Mouse (Mus musculus): ENCODE results near the gene Lrrc25.

The Lrrc25 gene

DNA sequence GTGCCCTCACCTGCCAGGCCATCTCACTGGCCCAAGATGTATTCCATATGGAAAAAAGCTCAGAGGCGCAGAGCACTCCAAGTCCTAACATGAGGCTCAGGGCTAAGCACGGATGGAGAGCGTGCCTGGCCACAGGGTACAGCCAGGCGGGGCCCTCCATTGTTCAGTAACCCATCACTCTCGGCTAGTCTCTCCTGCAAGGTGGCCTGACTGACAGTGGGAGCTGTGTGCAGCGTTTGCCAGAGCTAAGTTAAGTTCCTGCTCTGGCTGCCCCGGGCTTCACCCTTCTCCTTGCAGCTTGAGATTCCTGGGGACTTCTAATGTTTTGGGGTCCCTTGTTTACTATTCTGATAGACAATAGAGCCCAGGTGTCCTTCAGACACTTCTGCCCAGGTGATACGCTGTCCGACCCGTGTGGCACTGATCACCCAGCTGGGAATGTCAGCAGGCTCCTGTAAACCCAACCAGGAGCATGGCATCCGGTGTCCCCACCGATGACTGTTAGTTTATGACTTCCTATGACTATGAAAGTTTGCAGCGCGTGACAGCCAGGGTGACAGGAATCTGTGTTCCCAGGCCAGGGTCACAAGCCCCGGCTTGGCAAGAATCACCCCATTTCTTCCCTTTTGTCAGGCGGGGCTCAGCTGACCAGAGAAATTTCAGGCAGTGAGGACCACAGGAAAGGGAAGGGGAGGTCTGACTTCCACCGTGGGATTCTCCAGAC is 29.7 kb downstream of the Lrrc25 start:
- in situ Hi-C loops (cut with MboI, MseI) = no loop called here

DNA sequence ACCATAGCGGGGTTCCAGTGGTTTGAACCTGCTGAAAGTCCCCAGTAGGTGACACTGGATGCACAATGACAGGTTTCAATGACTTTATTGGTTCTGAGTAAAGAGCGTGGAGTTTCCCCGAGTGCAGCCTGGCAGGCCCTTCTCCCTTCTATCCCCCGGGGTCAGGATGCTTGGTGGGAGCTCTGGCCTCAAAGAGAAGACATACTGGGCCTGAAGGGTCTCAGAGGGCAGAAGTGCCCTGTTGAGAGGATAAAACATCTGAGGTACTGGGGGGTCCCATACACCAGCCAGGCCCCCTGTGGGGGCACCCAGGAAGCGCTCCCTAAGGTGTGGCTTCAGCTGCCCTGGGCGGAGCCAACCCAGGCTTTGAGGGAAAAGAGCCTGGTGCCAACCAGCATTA is 30.4 kb downstream of the Lrrc25 start:
- in situ Hi-C loops (cut with MboI, MseI) = no loop called here

DNA sequence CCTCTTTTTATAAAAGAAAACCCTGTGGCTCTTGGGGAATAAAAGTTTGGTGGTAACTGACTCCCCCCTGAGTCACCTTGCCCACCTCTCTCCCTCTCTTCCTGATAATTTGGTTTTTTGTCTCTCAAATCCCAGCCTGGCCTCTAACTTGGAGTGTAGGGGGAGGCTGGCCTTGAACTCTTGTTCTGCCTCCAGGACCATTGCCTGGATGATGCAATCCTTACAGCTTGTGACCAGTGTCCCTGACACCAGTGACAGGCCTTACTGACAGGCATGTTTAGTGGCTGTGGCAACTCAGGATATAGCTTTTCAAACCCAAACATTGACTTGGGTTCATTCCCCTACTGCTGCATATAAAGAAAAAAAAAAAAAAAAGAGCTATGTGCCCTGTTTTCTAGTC is 30.8 kb downstream of the Lrrc25 start:
- in situ Hi-C loops (cut with MboI, MseI) = no loop called here

DNA sequence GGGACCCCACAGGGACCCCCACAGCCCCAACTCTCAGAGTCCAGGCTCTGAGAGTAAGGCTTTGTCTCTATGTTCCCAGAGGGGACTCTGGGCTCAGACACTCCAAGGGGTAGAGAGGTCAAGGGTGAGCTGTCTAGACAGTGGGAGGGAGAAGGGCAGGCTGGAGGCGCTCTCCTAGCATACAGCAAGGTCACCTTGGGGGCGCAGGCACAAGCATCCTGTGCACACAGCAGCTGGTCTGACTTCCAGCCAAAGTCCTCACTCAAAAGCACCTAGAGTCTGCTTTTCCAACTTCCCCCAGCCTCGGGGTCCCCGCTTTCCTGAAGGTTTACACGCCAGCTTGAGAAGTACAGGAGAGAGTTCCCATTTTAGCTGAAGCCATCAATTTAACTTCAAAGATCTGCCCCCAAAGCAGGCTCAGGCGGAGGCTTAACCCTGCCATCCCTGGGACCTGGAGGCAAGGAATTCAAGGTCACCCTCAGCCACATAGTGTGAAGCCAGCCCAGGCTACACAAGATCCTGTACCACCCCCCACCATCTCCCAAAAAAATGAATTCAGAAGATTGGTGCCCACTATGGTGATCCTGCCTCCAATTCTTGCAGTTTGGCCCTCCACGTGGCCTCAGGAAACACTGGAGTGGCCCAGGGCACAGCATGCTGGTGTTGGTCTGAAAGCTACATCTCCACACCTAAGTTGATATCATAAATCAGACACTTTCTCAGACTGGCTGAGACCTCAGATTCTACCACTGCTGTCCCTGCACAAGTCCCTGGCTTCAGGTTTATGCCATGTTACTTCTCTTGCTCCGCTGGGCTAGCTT is 31.6 kb downstream of the Lrrc25 start:
- in situ Hi-C loops (cut with MboI, MseI) = no loop called here

DNA sequence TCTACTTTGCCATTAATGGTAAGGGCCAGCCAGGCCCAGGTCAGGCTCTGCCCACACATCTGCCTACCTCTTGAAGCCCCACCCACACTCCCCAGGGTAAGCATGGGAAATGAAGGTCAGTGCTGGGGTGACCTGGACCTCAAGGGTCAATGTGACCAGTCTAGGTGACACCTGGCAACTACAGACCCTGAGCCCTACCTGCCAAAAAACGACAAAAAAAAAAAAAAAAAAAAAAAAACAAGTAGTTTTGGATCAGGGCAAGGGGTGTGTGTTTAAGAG is 32.1 kb downstream of the Lrrc25 start:
- in situ Hi-C loops (cut with MboI, MseI) = no loop called here

DNA sequence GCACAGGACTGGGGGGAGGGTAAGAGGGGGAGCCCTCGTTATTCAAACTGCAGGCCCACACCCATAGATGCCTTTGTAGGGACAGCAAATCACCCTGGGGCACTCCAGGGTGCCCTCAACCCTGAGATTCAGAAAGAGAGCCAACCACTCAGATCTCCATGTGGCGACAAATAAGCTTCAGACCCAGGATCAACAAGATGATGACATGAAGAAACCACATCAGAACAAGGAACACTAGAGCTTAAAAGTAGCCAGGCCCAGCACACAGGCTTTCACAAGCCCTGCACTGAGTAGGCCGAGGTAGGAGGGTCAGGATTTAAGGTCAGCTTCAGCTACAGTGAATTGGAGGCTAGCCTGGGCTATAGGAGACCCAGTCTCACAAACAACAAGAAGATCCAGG is 33.0 kb downstream of the Lrrc25 start:
- in situ Hi-C loops (cut with MboI, MseI) = no loop called here

DNA sequence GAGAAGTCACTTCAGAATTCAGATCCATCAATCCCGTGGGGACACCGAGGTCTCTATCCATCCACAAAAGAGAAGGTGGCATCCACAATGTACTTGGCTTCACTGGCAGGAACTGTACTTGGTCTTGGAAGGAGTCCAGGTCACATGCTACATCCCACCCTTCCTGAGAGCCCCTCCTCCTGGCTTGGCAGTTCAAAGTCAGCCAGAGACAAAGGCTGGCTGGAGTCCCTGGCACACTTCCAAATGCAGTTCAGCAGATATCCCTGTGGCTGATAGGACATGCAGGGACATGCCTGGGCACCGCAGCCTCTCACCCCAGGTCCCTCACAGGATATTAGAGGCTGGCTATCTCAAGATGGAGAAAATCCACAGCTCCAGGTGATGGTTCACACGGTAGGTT is 33.4 kb downstream of the Lrrc25 start:
- in situ Hi-C loops (cut with MboI, MseI) = no loop called here

DNA sequence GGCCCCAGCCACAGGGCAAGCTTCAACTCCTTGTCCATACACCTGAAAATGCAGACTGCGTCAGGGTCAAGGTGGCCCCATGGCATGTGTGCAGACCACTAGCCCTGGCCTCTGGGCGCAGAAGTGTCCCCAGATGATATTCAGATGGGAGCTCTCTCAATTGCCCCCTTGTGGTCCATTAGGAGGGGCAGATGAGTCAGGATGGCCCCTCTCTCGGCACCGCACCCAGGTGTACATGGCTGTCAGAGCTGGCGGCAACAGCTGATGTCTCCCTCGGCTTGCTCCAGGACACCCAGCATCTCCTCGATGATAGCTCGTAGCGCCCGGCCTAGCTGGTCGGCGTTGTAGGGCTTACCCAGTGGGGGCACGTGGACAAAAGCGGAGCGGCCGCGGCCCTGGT is 34.4 kb downstream of the Lrrc25 start:
- in situ Hi-C loops (cut with MboI, MseI) = no loop called here

DNA sequence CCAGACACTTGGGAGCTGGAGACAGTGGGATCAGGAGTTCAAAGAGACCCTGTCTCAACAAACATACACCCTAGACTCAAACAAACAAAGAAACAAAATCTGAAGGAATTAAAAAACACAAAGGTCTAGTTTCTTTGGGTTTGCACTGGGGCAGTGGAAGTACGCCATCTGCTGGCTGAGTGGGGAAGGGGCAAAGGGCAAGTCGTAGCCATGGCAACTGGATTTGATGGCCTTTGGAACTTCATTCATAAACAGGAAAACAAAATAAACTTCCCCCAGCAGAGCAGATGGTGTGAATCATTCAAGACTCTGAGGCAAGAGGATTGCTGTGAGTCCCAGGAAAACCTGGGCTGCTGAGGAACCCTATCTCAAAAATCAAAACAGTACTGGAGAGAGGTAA is 37.3 kb downstream of the Lrrc25 start:
- in situ Hi-C loops (cut with MboI, MseI) = no loop called here

DNA sequence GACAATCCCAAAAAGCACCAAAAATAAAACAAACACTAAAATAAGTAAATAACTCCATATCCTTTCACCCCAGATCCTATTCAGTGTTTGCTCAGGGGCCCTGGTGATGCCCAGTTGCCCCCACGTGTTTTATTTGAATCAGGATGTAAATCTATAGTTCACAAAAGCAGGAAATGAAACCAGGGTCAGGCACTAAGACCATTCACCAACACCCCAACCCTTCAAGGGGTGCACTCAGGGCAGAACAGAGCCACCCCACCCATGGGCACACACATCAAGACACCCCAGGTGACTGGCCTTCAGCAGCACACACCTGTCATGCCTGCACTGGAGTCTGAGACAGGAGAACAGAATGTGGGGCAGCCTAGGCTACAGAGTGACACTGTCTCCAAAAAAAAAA is 38.2 kb downstream of the Lrrc25 start:
- in situ Hi-C loops (cut with MboI, MseI) = no loop called here

DNA sequence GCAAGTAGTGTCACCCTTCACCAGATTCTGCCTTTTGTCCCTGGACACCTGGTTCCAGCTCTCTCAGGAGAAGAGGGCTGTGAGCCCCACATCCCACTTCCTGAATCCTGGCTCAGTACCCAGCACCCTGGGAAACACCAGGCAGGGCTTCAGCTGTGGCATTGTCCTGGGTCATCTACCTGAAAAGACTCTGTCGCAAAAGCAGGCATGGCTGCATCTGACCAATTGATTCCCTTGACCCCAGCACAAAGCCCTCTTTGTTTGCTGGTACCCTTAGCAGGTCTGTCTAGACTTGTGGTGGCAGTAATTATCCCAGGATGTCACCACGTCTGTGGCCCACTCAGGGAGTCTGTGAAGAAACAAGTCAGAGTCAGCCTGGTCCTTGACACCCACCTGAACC is 39.5 kb downstream of the Lrrc25 start:
- in situ Hi-C loops (cut with MboI, MseI) = loop anchor here in 1 of 2 experiments (5.0 kb wide), 1 partner anchor 98 kb away; no protein-coding TSS in a partner anchor

DNA sequence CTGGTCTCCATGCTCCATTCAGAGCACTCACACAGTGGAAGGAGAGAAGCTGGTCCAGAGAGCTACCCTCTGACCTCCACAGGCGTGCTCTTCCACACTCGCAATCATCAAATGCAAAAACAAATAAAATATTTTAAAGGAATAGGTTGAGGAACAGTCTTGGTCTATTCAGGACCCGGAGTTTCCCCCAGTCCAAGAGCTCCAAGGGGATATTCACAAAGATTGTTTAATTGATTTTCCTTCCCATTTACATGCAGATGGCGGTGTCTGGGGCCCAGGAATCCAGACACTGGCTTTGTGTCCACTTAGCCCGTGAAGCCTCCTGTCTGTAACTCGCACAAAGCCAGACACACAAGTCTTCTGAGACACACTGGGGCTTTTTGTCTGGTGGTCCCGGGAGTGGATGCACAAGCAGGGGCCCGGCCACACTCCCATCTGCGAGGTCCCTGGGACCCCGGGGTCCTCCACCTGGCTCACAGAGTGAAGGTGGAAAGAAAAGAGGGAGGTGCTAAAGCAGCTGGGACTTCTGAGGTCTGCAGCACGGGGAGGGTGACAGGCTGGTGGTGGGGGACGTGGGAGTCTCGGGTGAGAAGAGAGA is 40.3 kb downstream of the Lrrc25 start:
- in situ Hi-C loops (cut with MboI, MseI) = loop anchor here in 1 of 2 experiments (5.0 kb wide), 1 partner anchor 99 kb away; no protein-coding TSS in a partner anchor

DNA sequence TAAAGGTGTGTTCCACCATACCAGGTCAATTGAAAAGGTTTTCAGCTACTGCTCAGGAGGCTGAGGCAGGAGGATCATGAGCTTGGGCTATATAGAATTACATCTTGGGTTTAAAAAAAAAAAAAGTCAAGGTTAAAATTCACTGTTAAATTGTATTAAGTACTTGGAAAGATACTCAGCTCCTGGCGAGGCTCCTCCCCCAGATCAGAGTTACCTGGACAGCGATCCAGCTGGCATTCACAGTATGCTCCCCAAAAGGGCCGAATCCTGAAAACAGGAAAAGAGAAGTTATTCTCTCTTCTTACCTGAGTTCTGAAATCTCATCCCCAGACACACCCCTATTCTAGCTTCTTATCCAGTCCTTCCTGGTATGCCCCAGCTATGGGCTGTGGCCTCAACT is 41.3 kb downstream of the Lrrc25 start:
- in situ Hi-C loops (cut with MboI, MseI) = loop anchor here in 1 of 2 experiments (5.0 kb wide), 1 partner anchor 100 kb away; no protein-coding TSS in a partner anchor

DNA sequence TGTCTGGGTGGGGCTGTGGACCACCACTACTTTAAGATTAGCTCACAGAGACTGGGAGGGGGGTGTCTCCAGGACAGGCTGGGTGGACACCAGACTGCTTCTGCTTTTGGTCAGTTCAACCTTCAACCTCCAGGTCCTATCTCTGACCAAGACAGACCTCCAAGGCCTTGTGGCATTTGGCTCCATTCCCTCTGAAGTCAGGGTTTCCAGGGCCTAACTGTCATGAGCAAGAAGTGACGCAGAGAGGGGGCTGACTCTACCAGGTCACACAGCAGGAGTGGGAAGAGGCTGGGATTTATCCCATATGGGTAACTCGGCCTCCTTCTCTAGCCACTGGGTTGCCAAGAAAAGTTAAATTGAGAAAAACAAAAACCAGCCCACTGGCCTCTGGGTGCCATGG is 41.8 kb downstream of the Lrrc25 start:
- in situ Hi-C loops (cut with MboI, MseI) = loop anchor here in 1 of 2 experiments (5.0 kb wide), 1 partner anchor 100 kb away; no protein-coding TSS in a partner anchor

DNA sequence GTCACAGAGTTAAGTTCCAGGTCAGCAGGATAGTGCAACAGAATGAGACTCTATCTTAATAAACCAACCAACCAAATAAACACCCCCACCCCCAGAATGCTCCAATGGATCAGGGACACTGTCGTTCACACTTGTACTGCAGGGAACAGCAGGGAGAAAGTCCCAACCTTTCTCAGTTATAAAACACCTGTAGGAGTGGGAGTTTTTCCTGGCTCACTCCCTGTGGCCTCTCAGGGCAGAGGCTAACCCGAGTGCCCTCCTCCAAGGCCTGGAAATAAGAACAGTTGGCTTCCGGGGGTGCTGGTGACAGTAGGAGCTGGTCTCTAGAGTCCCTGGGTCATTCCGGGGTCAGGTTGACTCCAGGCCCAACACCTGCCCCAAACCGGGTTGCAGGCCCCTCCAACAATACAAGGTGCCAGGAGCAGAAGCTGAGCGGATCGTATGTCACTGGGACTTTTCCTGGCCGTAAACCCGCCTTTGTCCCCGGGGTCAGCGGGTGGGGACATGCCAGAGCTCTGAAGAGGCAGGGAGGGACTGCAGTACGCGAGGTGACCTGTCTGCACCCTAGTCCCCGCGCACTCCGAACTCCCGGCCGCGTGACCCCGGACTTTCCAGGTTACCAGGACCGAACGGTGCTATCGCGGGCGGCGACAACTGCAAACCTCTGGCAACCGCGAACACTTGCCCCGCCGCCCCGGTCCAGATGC is 43.1 kb downstream of the Lrrc25 start:
- in situ Hi-C loops (cut with MboI, MseI) = loop anchor here in 1 of 2 experiments (5.0 kb wide), 1 partner anchor 102 kb away; no protein-coding TSS in a partner anchor

DNA sequence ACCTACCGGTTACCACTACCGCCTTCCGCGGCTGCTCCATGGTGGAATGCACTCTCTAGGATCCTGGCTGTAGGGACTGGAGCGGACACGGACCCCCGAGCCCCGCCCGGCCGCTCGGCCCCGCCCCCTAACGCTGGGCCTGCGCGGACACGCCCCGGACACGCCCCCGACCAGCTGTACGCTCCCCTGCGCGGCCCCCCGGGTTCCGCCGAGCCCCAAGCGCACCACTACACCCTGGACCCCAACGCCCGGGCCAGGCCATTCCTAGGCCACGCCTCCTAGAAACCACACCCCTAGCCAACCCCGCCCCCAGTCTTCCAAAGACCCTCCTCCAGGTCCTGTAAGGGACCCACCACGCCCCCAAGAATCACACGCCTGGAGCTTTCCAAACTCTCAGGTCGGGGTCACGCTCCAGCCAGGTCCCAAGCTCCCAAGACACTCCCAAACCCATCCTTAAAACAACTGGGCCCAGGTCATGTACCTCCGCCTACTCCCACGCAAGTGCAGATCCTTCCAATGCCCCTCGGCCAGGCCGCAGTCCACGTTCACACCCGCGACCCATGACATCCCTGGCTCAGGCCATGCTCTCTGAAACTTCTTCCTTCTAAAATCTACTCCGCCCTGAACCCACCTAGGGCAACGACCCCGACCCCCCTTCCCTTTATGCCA is 43.8 kb downstream of the Lrrc25 start:
- in situ Hi-C loops (cut with MboI, MseI) = loop anchor here in 1 of 2 experiments (5.0 kb wide), 1 partner anchor 102 kb away; no protein-coding TSS in a partner anchor

DNA sequence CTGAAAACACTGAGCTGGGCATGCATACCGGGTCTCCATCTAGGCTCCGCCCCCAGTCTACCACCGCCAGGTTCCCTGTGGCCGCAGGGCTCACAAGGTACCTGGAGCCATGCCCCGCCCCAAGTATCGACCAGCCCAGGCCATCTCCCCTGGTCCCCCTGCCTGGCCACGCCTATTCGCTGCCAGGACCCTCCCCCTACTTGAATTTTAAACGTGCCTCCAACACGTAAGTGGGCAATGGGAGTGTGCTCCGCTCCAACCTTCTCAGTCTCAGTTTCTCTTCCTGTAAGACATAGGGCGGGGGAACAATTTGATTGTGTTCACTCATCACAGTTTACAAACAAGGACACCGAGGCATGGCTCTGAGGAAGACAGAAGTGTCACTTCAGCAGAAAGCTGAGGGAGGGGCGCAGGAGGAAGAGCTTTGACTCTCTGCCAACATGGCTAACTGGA is 44.3 kb downstream of the Lrrc25 start, which contains the start of gene Pgpep1:
Gene Pgpep1, minus strand, starts transcription at position 116 of the 453 bp plus-strand sequence.
- in situ Hi-C loops (cut with MboI, MseI) = no loop called here

DNA sequence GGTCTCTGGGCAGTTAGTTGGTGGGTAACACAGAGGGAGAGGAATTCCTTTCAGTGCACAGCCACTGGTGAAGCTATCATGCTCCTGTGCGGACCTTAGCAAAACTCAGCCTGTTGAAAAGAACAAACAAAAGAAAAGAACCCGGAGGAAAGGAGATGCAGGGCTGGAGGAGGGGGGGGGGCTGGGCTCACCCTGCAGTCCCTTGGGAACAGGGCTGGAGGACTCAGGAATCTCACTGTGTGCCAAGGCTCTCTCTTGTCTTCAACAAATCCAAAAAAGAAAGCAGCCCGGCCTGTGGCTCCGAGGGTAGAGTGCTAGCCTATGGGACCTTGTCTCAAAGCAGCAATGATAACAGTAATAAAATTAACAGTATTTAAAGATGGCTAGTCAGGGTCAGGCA is 47.7 kb downstream of the Lrrc25 start:
- in situ Hi-C loops (cut with MboI, MseI) = no loop called here

DNA sequence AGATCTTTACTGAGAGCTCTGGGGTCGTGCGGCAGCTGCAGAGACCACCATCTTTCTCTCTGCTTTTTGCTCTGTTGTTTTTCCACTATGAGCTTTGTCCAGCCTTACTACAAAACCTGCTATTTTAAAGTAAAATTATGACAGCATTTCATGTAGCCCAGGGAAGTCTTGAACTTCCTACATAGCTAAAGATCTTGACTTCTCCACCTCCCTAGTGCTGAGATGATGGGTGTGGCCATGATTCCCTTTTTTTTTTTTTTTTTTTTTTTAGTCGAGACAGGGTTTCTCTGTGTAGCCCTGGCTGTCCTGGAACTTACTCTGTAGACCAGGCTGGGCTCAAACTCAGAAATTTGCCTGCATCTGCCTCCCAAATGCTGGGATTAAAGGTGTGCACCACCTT is 48.7 kb downstream of the Lrrc25 start:
- in situ Hi-C loops (cut with MboI, MseI) = loop anchor here in 1 of 2 experiments (5.0 kb wide), 1 partner anchor 32 kb away; the partner anchor contains the start of gene Gdf15

DNA sequence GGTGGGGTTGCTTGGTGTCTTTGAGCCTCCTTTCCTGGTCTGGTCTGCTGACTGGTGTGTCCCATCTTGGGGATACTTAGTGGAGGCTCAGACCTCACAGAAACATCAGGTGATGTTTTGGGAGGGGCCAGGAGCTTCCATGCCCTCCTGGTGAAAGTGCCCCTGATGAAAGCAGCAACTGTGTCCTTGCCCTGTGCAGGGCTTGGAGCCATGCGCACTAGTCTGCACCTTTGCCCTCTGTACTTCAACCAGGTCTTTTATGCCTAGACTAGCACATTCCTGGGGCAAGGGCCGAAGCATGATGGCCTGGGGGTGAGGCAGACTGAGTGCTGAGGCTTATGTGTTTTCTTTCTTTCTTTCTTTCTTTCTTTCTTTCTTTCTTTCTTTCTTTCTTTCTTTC is 49.6 kb downstream of the Lrrc25 start:
- in situ Hi-C loops (cut with MboI, MseI) = loop anchor here in 1 of 2 experiments (5.0 kb wide), 1 partner anchor 33 kb away; the partner anchor contains the start of gene Gdf15

DNA sequence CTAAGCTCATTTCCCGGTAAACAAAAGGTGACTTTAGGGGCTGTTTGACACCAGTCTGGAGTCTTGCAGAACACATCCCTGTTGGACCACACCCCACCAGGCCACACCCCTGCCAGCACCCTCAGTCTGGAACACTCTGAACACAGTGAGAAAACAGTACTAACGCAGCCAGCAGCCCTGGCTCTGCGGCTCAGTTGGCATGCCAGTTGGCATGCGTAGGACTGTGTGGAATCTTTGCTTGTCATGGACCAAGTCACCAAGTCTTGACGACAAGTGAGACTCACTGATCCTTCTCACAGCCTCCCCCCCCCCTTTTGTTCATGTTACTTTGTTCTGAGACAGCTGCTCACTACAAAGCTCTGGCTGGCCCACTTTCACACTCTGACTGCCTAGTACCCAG is 51.1 kb downstream of the Lrrc25 start:
- in situ Hi-C loops (cut with MboI, MseI) = loop anchor here in 1 of 2 experiments (5.0 kb wide), 1 partner anchor 35 kb away; the partner anchor contains the start of gene Gdf15
